Mouse (Mus musculus) T-helper 2 cell (primary cell): Measurements from ENCODE around the gene Crk.

Source experiments
- in situ Hi-C: fragments of 300-600 bp; cut with MboI, MseI; formaldehyde crosslinking; loops from one replicate; pipeline ENCODE4 v1.15.1; 2025; ENCODE audit warnings: high pct_unique_total_duplicates

The Crk gene

DNA sequence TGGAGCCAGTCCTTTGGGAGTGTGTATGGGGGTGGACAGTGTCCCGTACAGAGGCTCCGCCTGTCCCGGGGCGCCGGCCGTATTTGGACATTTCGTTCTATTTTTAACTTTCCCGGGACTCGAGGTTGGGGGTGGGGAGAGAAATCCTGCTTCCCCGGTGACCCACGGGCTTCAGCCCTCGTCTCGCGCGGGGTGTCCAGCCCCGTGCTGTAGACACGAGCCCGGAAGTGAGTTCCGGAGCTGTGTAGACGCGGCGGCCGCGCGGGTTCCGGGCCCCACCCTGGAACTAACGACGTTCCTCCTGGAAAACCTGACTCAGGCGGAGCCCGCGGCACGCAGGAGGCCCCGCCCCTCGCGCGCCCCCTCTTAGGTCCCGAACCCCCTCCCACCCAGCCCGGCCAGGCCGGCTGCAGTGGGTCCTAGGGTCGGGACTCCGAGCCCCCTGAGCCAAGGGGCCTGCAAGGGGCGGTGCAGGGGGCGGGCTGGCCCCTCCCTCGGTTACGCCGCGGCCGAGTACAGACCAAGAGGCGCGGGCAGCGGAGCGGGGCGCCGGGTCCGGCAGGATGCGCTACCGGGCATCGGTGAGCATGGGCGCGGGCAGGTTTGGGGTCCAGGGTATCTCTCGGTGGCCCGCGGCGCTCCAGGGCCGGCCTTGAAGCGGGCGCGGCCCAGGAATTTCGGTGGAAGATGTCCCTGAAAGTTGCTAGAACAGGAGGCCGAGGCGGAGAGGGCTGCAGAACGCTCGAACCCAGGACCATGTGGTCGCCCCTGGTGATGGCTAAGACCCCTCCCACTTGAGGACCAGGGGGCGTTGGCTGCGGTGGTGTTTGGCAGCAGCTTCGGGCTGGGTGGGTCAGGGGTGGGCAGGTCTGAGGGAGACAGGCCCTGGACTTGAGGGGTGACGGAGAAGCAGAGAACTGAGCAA is 23.2 kb upstream of the Crk start:
- in situ Hi-C loops: no loop called here

DNA sequence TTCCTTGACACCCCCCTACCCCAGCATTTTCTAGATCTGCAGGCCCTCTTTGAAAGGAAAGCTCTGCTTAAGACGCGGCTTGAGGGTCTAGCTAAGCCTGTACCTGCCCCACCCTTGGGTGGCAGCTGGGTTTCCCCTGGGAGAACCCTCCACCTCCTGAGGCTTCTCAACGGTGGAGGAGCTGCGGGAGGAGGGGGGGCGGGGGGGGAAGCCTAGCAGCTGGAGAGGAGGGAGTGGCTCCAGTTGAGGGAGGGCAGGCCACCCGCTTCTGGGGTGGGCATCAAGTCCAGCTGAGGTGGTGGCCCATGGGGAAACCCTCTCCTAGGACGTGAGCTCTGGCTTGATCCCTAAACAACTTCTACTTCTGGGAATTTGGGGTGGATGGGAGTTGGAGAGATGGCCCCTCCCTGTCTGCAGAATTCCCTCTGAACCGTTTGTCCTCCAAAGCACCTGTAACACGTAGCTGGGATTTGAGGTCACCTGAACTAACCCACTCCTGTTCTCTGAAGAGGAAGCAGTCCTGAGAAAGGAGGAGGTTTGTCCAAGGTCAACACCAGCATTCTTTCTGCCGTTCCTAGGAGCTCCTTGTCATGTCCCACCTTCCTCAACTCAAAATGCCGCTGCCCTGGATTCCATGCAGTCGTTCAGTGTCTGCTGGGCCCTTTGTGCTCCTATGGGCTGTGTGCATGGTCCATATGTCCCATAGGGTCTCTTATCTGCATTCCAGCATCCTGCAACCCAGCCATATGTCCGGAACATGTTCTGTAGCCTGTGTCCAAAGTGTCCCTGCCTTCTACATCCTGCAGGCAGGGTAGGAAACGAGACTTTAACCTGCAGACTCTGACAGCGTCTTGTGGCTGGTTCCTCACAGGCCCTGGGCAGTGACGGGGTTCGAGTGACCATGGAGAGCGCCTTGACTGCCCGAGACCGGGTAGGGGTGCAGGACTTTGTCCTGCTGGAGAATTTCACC is 22.2 kb upstream of the Crk start:
- in situ Hi-C loops: no loop called here

DNA sequence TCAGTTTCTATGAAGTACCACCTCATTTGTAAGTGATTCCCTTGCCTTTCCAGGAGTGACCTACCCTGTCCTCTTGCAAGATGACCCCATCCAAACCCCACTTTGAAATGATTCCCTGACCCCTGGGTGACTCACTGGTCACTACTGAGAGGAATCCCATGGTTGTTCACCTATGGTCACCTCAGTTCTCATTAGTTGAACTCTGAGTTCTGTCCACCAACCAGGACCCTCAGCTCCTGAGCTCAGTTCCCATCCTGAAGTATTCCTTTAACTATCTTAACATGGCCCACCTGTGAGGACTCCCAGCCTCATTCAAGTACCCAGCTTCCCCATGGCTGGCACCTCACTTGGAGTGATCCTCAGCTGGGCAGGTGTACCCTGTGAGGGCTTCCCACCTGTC is 21.2 kb upstream of the Crk start:
- in situ Hi-C loops: no loop called here

DNA sequence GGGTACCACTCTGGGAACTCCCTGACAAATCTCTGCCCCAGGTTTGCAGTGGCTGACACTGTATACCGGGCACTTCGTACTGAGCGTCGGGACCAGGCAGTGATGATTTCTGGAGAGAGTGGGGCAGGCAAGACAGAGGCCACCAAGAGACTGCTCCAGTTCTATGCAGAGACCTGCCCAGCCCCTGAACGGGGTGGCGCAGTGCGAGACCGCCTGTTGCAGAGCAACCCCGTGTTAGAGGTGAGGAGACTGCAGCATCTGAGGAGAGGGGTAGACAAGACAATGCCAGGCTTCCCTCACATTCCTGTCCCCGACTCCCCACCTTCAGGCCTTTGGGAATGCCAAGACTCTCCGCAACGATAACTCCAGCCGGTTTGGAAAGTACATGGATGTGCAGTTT is 20.7 kb upstream of the Crk start:
- in situ Hi-C loops: no loop called here

DNA sequence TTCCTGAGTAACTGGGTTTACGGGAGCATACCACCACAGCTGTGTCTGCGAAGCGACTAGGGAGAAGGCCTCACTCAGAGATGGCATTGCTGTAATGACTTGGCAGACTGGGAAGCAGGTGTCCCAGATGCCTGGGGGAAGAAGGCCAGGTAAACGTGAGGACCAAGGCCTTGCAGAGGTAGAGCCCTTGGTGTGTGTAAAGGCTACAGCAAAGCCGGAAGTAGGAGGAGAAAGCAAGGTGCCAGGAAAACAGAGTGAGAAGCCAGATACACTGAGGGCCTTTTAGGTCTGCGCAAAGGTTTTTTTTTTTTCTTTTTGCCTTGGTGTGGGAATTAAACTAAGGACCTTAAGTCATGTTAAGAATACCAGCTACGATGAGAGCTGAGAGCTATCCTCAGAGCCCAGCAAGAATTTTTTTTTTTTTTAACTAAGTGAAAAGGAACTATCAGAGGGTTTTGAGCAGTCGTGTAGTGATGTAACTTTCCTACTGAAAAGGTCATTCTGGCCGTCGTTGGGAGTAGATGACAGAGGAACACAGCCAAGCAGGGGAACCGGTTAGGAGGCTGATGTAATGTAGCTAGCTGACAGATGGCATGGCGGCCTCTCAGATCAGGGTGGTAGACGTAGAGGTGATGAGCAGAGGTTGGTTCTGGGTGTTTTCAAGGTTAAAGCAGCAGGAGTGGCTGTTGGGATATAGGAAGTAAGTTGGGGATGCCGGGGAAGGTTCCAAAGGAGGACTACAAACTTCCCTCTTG is 19.9 kb upstream of the Crk start:
- in situ Hi-C loops: no loop called here

DNA sequence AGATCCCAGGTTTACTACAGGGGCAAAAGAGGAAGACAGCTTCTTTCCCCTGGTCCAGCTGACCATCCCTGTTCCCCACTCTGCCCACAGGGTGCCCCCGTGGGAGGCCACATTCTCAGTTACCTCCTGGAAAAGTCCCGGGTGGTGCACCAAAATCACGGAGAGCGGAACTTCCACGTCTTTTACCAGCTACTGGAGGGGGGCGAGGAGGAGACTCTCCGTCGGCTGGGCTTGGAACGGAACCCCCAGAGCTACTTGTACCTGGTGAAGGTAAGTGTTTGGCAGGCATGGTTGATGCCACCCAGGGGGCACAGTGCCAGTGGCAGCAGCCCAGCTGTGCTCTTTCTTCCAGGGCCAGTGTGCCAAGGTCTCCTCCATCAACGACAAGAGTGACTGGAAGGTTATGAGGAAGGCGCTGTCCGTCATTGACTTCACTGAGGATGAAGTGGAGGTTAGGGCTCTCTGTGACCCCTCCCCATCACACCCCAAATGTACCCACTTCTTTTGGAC is 18.9 kb upstream of the Crk start:
- in situ Hi-C loops: no loop called here

DNA sequence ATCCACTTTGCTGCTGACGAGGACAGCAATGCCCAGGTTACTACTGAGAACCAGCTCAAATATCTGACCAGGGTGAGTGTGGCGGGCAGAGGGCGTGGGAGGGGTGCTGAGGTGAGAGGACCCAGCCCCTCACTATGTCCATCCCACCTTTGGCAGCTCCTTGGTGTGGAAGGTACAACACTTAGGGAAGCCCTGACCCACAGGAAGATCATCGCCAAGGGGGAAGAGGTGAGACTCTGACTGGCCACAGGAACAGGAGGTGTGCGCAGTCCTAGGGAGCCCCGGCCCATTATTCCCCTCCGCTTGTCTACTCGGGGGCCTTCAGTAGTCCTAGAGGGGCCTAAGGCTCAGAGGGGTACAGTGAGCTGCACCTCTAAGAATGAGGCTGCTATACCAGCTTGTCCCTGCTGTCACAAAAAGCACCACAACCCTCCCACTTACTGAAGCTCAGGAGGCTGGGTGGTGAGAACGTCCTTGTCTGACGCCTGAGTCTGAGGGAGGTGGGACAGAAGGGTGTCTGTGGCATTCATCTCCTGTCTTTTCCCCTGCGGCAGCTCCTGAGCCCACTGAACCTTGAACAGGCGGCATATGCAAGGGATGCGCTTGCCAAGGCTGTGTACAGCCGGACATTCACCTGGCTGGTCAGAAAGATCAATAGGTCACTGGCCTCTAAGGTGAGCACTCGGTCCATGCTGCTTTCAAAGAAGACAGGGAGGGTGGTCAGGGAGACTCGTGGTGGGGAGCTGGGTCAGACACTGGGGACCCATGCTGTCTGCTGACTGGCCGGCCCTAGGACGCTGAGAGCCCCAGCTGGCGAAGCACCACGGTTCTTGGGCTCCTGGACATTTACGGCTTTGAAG is 17.9 kb upstream of the Crk start:
- in situ Hi-C loops: no loop called here

DNA sequence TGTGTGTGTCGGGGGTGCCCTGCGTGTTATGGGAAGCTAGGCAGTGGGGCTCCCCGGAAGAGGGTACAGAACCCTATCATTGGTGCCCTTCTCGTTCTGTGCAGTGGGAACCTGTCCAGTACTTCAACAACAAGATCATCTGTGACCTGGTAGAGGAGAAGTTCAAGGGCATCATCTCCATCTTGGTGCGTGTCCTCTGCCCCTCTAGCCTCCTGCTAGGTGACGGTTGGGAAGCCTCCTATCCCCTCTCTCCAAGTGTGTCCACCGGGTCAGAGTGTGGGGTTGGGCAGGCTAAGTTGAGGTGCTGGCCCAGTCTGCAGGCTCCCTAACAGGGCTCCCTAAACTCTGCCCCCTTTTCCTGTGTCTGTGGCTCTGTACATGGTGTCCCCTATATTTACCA is 16.9 kb upstream of the Crk start:
- in situ Hi-C loops: no loop called here

DNA sequence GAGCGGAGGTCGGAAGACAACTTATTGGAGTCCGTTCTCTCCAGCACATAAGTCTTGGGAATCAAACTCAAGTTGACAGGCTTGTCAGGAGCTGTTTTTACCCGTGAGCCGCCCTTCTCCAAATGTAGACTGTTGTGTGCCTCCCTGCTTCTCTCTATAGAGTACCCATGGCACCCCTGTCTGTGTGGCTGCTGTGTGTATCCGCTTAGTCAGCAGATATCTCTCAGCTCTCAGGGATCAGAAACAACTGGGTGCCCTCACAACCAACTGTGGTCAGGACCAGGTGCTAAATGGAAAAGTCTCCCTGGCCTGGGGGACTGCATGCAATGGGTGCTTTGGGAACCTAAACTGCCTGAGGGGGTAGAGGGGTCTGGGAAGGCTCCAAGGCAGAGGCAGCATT is 12.8 kb upstream of the Crk start:
- in situ Hi-C loops: no loop called here

DNA sequence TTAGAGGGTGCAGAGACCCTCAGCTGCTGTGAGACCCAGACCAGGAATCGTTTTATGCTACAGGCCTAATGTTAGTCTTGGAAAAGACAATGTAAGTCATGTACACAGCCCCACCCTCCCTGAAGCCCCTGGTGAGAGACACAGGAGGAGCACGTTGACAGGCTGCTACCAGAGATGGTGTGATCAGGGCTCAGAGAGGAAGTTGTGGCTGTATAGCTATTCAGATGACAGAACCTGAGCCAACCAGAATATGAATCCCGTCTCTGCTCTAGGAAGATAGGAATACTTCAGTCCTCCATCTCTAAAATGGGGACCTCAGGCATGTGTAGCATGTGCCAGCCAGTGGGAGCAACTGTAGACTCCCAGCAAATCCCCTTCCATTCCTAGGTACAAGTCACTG is 10.4 kb upstream of the Crk start:
- in situ Hi-C loops: no loop called here

DNA sequence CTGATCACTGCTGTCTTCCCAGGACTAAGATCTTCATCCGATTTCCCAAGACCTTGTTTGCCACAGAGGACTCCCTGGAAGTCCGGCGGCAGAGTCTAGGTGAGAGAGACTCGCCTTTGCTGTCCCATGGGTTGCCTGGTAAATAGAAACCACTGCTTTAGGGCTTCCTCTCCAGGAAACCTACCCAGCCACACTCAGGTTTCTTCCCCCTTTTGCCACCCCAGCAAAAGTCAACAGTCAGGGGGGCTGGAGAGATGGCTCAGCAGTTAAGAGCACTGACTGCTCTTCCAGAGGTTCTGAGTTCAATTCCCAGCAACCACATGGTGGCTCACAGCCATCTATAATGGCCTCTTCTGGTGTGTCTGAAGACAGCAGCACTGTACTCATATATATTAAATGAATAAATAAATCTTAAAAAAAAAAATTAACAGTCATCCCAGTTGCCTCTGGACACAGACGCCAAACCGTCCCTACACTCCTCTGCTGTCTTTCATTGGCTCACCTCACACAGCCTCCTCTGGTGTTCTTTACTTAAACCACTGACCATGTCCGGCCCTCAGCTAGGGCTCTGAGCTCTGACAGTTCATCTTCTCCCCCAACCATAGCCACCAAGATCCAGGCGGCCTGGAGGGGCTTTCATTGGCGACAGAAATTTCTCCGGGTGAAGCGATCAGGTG is 9.7 kb upstream of the Crk start:
- in situ Hi-C loops: no loop called here

DNA sequence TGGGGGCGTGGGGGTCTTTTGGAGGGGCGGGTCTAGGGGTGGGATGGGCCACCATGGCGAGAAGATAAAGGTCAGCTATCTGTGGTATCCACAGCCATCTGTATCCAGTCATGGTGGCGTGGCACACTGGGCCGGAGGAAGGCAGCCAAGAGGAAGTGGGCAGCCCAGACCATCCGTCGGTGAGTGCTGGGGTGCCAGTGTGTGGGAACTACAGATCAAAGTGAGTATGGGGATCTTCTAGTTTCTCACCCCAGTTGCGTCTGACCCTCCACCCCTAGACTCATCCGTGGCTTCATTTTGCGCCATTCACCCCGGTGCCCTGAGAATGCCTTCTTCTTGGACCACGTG is 9.2 kb upstream of the Crk start:
- in situ Hi-C loops: no loop called here

DNA sequence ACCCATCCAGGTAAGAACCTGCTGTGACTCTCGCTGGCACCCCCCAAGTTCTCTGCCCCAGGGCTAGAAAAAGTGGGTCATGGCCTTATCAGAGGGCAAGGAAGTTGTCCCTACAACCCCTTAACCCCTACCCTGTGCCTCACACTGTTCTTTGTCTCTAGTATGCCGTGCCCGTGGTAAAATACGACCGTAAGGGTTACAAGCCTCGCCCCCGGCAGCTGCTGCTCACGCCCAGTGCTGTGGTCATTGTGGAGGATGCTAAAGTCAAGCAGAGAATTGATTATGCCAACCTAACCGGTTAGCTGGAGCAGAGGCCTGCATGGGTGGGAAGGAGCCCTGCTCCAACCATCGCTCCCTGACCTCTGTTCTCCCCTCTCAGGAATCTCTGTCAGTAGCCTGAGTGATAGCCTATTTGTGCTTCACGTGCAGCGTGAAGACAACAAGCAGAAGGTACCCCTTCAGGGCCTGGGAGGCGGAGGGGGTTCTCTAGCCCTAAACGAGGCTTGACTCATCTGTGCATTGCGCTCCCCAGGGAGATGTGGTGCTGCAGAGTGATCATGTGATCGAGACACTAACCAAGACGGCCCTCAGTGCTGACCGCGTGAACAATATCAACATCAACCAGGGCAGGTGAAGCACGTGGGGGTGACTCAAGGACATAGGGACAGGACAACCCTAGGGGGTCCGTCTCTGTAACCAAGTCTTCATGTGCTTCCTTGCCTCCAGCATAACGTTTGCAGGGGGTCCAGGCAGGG is 7.5 kb upstream of the Crk start:
- in situ Hi-C loops: no loop called here

DNA sequence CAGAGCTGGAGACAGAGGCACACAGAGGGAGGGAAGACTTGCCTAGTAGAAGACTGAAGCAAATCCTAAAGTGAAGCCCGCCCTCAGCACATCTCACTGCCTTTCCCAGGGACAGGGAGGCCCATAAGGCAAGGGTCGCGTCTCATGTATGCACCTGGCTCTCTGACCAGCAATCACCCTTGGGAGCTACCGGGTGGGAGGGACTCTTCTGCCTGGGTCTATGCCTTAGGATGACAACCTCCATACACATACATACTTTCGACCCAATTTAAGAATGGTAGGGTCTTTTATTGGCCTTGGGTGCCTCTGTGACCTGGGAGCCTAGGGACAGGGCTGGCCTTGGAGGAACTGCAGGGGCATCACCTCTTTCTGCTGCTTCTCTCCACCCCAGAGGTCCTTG is 5.6 kb upstream of the Crk start:
- in situ Hi-C loops: no loop called here

DNA sequence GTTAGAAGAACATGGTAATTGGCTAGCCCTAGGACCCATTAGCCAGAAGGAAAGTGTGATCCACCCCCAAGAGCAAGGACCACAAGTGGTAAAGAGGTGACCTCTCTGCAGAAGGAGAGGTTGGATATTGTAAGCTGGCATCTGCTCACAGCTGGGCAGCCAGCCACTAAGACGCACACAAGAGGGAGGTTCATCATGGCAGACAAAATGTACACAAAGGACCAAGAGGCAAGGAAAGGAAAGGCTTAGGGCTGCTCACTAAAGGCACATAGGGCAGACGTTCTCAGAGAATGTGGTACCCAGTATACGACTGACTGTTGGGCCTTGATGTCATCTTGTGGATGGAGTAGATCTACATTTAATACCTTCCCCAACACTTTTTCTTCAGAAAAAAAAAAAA is 4.2 kb upstream of the Crk start:
- in situ Hi-C loops: no loop called here

DNA sequence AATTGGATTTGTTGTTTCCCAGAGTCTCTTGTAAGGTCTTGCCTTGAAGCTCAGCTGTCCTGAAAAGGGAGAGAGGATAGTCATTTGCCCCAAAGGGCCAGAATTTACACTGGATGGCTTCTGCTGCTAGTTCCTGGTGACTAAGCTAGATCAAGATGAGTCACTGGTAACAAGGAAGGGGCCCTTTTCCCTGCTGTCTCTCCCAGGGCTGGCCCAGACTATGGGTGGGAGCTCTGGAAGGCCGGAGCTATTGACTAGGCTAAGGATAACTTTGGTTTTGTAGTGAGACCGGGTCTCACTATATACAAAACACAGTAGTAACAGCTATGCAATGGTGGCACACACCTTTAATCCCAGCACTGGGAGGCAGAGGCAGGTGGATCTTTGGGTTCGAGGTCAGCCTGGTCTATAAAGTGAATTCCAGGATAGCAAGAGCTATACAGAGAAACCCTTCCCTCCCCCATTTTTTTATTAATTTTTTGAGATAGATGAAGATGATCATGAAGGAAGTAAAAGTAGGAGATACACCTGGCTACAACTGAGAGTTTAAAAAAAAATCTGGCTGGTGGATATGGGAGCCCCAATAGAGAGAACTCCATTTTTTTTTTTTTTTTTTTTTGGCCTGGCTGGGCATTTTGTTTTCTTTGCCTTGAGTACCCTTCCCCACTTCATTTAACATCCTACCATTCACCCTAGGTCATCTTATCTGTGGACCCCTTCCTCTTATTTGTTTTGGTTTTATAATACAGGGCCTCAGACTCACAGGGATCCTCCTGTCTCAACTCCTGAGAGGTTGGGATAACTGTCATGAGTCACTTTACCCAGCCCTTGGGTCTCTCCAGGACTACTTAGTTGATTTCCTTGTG is 945 bp upstream of the Crk start:
- in situ Hi-C loops: no loop called here

DNA sequence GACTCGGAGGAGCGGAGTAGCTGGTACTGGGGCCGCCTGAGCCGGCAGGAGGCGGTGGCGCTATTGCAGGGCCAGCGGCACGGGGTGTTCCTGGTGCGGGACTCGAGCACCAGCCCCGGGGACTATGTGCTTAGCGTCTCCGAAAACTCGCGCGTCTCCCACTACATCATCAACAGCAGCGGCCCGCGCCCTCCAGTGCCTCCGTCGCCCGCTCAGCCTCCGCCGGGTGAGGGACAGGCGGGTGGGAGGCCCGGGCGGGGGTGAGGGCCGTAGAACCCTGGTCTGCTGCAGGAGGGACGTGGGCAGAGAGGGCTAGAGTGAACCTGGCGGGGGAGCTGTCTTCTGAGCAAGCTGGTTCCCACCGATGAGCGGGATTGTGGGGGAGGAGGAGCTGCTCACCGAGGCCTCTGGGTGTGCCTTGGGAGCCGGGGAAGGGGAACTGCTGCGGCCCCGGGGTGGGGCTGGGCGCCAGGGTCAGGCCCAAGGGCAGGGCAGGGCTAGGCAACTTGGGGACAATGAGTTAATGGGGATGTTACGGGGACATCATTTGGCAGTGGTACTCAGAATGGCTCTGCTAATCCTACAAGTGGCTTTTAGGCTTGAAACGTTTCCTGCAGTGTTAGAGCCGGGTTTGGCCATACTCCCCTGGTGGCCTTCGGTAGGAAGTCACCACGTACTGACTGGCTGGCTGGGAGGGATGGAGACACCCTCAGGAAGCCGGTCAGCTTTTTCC is 546 bp downstream of the Crk start:
- in situ Hi-C loops: no loop called here

DNA sequence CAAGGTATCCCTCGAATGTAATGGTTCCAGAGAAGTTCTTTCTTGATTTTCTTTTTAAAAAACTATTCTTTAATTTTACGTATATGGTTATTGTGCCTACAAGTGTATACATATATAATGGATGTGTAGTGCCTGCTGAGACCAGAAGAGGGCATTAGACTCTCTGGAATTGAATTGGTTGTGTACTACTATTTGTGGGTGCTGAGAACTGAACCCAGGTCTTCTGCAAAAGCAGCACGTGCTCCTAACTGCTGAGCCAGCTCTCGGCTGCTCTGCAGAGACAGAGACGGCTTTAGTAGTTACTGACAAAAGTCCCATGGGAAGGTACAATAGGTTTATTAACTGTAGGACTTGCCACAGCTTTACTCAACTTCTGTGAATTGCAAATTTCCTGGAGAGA is 5.4 kb downstream of the Crk start:
- in situ Hi-C loops: no loop called here
